In genomic region chr8:95081650-95082049, GRCm38 (mm10) we compare ENCODE assay signal across 8 mouse cellular contexts. TPM values are rescaled to one million over a fixed set of nuclear protein-coding genes. Genes with fewer than 3 reads are reported as not detected.
DNase-seq lines count a peak whose midpoint lies in the region; ATAC-seq and TF ChIP-seq lines count a peak whose summit lies in the region.

No protein-coding gene starts in this region.

- in situ Hi-C loops in CH12.LX (cut with MboI; ENCODE audit: low pct_ligation_motif_present, low pct_unique_long_range_greater_than_20kb, low sequenced_read_pairs) = loop anchor here (25.0 kb wide), 1 partner anchor 131 kb away; the partner anchor contains the start of gene Kifc3

- peaks cover 18% of the 10 kb centered on the region for H3K4me1 ChIP-seq in heart, embryonic 11.5 days (ENCODE audit: control insufficient read depth, insufficient read depth, low read length)
- H3K4me1 ChIP-seq in CH12.LX (ENCODE audit: control insufficient read depth in 1 of 2, insufficient read depth in 2 of 2) = peaks cover 3 to 18% of the 10 kb centered on the region in 2 experiments
- H3K4me1 ChIP-seq in intestine, embryonic 16.5 days (ENCODE audit: control insufficient read depth, insufficient read depth, low read length) = peaks cover 18% of the 10 kb centered on the region
- H3K4me1 ChIP-seq in neural tube, embryonic 15.5 days = peaks cover 28% of the 10 kb centered on the region

- H3K9ac ChIP-seq in heart, embryonic 11.5 days (ENCODE audit: low read depth, low read length) = peak overlapping the region; percentile 86
- H3K9ac ChIP-seq in CH12.LX (ENCODE audit: insufficient read depth, low read depth) = peak overlapping the region; percentile 56
- peak overlapping the region; percentile 77 for H3K9ac ChIP-seq in intestine, embryonic 16.5 days (ENCODE audit: low read depth, low read length)
- peak overlapping the region; percentile 79 for H3K9ac ChIP-seq in neural tube, embryonic 15.5 days (replicated peaks)

- TF ChIP-seq CTCF in CH12.LX (conservative IDR thresholded peaks at IDR 0.05 in 1 of 2, IDR thresholded peaks at IDR 0.05 in 1 of 2; ENCODE audit: low read depth in 2 of 2, low read length in 2 of 2) = no peak

- DNase-seq in heart, postnatal 4 days = no peak
- DNase-seq in CH12.LX (ENCODE audit: extremely low read depth) = peak; percentile 33
- peak; percentile 17 for DNase-seq in embryo, embryonic 11 days
- DNase-seq in ovary, postnatal 36 days (ENCODE audit: low spot score) = no peak
- no peak for DNase-seq in spleen, postnatal 4 days (ENCODE audit: low spot score in 2 of 2)

- no peaks in the 10 kb centered on the region for H3K27me3 ChIP-seq in heart, embryonic 11.5 days (ENCODE audit: control insufficient read depth, insufficient read depth, low read length)
- H3K27me3 ChIP-seq in CH12.LX (replicated peaks) = peaks cover 20% of the 10 kb centered on the region
- no peaks in the 10 kb centered on the region for H3K27me3 ChIP-seq in intestine, embryonic 16.5 days (replicated peaks; ENCODE audit: control insufficient read depth, insufficient read depth, low read length)
- no peaks in the 10 kb centered on the region for H3K27me3 ChIP-seq in neural tube, embryonic 15.5 days (replicated peaks)

- H3K79me2 ChIP-seq in CH12.LX (replicated peaks; ENCODE audit: control insufficient read depth, extremely low read depth, insufficient read depth, poor library complexity, severe bottlenecking) = no peaks in the 10 kb centered on the region

- dilution Hi-C loops in CH12.LX (cut with MboI; ENCODE audit: extremely low pct_ligation_motif_present, extremely low pct_unique_long_range_greater_than_20kb, low sequenced_read_pairs) = no loop called here

- H3K4me3 ChIP-seq in heart, embryonic 11.5 days (ENCODE audit: low read depth, low read length) = peak overlapping the region; percentile 84
- peak overlapping the region; percentile 76 to 92 (median 90) for H3K4me3 ChIP-seq in CH12.LX (replicated peaks in 1 of 3; ENCODE audit: low read depth in 2 of 3, low read length in 2 of 3, poor library complexity in 1 of 3)
- peak overlapping the region; percentile 74 for H3K4me3 ChIP-seq in intestine, embryonic 16.5 days (ENCODE audit: low read length)
- H3K4me3 ChIP-seq in neural tube, embryonic 15.5 days (replicated peaks) = peak overlapping the region; percentile 82

- H3K9me3 ChIP-seq in heart, embryonic 11.5 days (replicated peaks; ENCODE audit: control insufficient read depth, low read length) = no peaks in the 10 kb centered on the region
- no peaks in the 10 kb centered on the region for H3K9me3 ChIP-seq in CH12.LX (replicated peaks; ENCODE audit: low read length)
- H3K9me3 ChIP-seq in intestine, embryonic 16.5 days (ENCODE audit: control insufficient read depth, low read length) = no peaks in the 10 kb centered on the region
- no peaks in the 10 kb centered on the region for H3K9me3 ChIP-seq in neural tube, embryonic 15.5 days (replicated peaks)

- no peak for ATAC-seq in heart, embryonic 11.5 days (replicated peaks; ENCODE audit: insufficient number of reproducible peaks, low FRiP score, low TSS enrichment)
- no peak for ATAC-seq in intestine, embryonic 16.5 days
- no peak for ATAC-seq in neural tube, embryonic 15.5 days (ENCODE audit: low FRiP score)

- no peak for TF ChIP-seq EP300 in CH12.LX (IDR thresholded peaks at IDR 0.05; ENCODE audit: low read length)

- H3K4me2 ChIP-seq in heart, embryonic 11.5 days = peak overlapping the region; percentile 96
- H3K4me2 ChIP-seq in CH12.LX (ENCODE audit: insufficient read depth, low read depth, poor library complexity, severe bottlenecking) = peak overlapping the region; percentile 51
- H3K4me2 ChIP-seq in intestine, embryonic 16.5 days (ENCODE audit: low read depth, low read length) = peak overlapping the region; percentile 92
- peak overlapping the region; percentile 95 for H3K4me2 ChIP-seq in neural tube, embryonic 15.5 days

- 8% methylated on average over 11 of the region's 11 CpGs for WGBS in heart, embryonic 11.5 days (ENCODE audit: insufficient replicate concordance)
- 10% methylated on average over 11 of the region's 11 CpGs for WGBS in intestine, embryonic 16.5 days
- WGBS in neural tube, embryonic 15.5 days = 7% methylated on average over 11 of the region's 11 CpGs

- no peaks in the 10 kb centered on the region for H3K36me3 ChIP-seq in heart, embryonic 11.5 days (ENCODE audit: control insufficient read depth, insufficient read depth, low read length)
- H3K36me3 ChIP-seq in CH12.LX (replicated peaks in 1 of 2; ENCODE audit: control insufficient read depth in 1 of 2, insufficient read depth in 1 of 2, low read length in 1 of 2) = peaks cover 3 to 37% of the 10 kb centered on the region in 2 experiments
- 0 out of 2 replicates have a peak, but pooled peaks cover 4% of the 10 kb centered on the region for H3K36me3 ChIP-seq in intestine, embryonic 16.5 days (ENCODE audit: control insufficient read depth, insufficient read depth, low read length)
- peaks cover 28% of the 10 kb centered on the region for H3K36me3 ChIP-seq in neural tube, embryonic 15.5 days

- TF ChIP-seq POLR2A in CH12.LX (IDR thresholded peaks at IDR 0.05; ENCODE audit: low read depth, low read length) = no peak

- peak overlapping the region; percentile 71 for H3K27ac ChIP-seq in heart, embryonic 11.5 days (ENCODE audit: low read depth, low read length)
- H3K27ac ChIP-seq in CH12.LX (ENCODE audit: insufficient read depth, low read depth) = no peak overlapping the region
- no peak overlapping the region for H3K27ac ChIP-seq in intestine, embryonic 16.5 days (ENCODE audit: low read length)
- peak overlapping the region; percentile 84 for H3K27ac ChIP-seq in neural tube, embryonic 15.5 days (replicated peaks)

- no peak for TF ChIP-seq RAD21 in CH12.LX (IDR thresholded peaks at IDR 0.05; ENCODE audit: low read depth, low read length)

TF ChIP-seq in CH12.LX, 34 proteins besides CTCF, POLR2A, EP300 and RAD21:
- TF ChIP-seq SIN3A (IDR thresholded peaks at IDR 0.05; ENCODE audit: low read length) (no peak), HCFC1 (IDR thresholded peaks at IDR 0.05; ENCODE audit: low read depth, low read length) (no peak), BHLHE40 (IDR thresholded peaks at IDR 0.05; ENCODE audit: low read depth, low read length) (no peak), MAZ (IDR thresholded peaks at IDR 0.05; ENCODE audit: low read depth, low read length) (no peak), ZC3H11A (IDR thresholded peaks at IDR 0.05; ENCODE audit: low read depth, low read length) (no peak), NELFE (IDR thresholded peaks at IDR 0.05; ENCODE audit: low read depth, low read length) (no peak), TCF12 (IDR thresholded peaks at IDR 0.05; ENCODE audit: low read depth, low read length) (no peak), RCOR1 (conservative IDR thresholded peaks at IDR 0.05; ENCODE audit: low read depth, low read length) (no peak), TBP (conservative IDR thresholded peaks at IDR 0.05; ENCODE audit: low read depth, low read length) (no peak), CHD2 (IDR thresholded peaks at IDR 0.05; ENCODE audit: low read length) (no peak), MAFK (IDR thresholded peaks at IDR 0.05; ENCODE audit: insufficient replicate concordance, low read length) (no peak), POLR2AphosphoS2 (IDR thresholded peaks at IDR 0.05; ENCODE audit: low read depth, low read length) (no peak), MYC (IDR thresholded peaks at IDR 0.05; ENCODE audit: low read depth, low read length) (no peak), USF1 (IDR thresholded peaks at IDR 0.05; ENCODE audit: low read depth, low read length) (no peak), IRF4 (IDR thresholded peaks at IDR 0.05; ENCODE audit: low read depth, low read length) (no peak), CHD1 (IDR thresholded peaks at IDR 0.05; ENCODE audit: low read depth, low read length) (no peak), NRF1 (IDR thresholded peaks at IDR 0.05; ENCODE audit: low read depth, low read length) (no peak), ZNF384 (IDR thresholded peaks at IDR 0.05; ENCODE audit: low read depth, low read length) (no peak)

RNA-seq across cellular contexts. Expression of gene Katnb1, which starts 0.7 kb away (rescaled TPM):
- 18.3 and 18.6 TPM in 2 replicates for polyA plus RNA-seq in heart, embryonic 11.5 days (2014; fragmentation: Nextera tagmentation; extraction: Ambion mirVana)
- total RNA-seq in heart, postnatal 4 days (2021) = 10 to 100 TPM; 13.0 to 15.0 TPM
- total RNA-seq in CH12.LX (2012; rRNA removed) (17.3 and 19.8 TPM in 2 replicates), CH12.LX (2014; rRNA removed) (8.9 and 9.8 TPM in 2 replicates)
- polyA plus RNA-seq in CH12.LX (2012; ENCODE audit: insufficient read length, low read depth) = 13.1 and 14.1 TPM in 2 replicates
- polyA plus RNA-seq in intestine, embryonic 16.5 days (2015; fragmentation: Nextera tagmentation; extraction: Ambion mirVana) = 16.7 and 17.8 TPM in 2 replicates
- polyA plus RNA-seq in neural tube, embryonic 15.5 days (2015; fragmentation: Nextera tagmentation; extraction: Ambion mirVana) = 41.5 and 43.3 TPM in 2 replicates

RNA-seq across cellular contexts. Expression of gene Drc7, which starts 26.7 kb away (rescaled TPM):
- polyA plus RNA-seq in heart, embryonic 11.5 days (2014; fragmentation: Nextera tagmentation; extraction: Ambion mirVana) = not detected in 2 replicates
- total RNA-seq in heart, postnatal 4 days (2021) = not detected
- total RNA-seq in CH12.LX (2012; rRNA removed) = not detected in 2 replicates
- not detected in 2 replicates for total RNA-seq in CH12.LX (2014; rRNA removed)
- polyA plus RNA-seq in CH12.LX (2012; ENCODE audit: insufficient read length, low read depth) = not detected in 2 replicates
- polyA plus RNA-seq in intestine, embryonic 16.5 days (2015; fragmentation: Nextera tagmentation; extraction: Ambion mirVana) = 0.07 TPM in 1 of 2 replicates, not detected in the other
- 1.2 and 1.8 TPM in 2 replicates for polyA plus RNA-seq in neural tube, embryonic 15.5 days (2015; fragmentation: Nextera tagmentation; extraction: Ambion mirVana)

Comparison
In these comparisons a context has a peak if more than half of its experiments do, and no peak if none do; other contexts are left out.
1. H3K27ac ChIP-seq: peak in heart, embryonic 11.5 days (single experiment) and neural tube, embryonic 15.5 days (single experiment); none in CH12.LX (single experiment) and intestine, embryonic 16.5 days (single experiment).
2. DNase-seq: peak in CH12.LX (single experiment) and embryo, embryonic 11 days (single experiment); none in heart, postnatal 4 days (single experiment), ovary, postnatal 36 days (single experiment) and spleen, postnatal 4 days (0 of 2).
3. Peak in every context shown above with its lines, with median percentiles within 50 percentile points of each other: H3K4me2 ChIP-seq, H3K4me3 ChIP-seq and H3K9ac ChIP-seq.